Mouse (Mus musculus) right cerebral cortex, postnatal 36 days (tissue): ENCODE results near the gene Zc3h4.

Source experiments
- DNase-seq, 2 experiments: peaks; one replicate each; pipeline ENCODE4 v3.0.0; 2022; ENCODE audit warnings: low spot score in 2 of 2, mixed read lengths in 1 of 2

The Zc3h4 gene

DNA sequence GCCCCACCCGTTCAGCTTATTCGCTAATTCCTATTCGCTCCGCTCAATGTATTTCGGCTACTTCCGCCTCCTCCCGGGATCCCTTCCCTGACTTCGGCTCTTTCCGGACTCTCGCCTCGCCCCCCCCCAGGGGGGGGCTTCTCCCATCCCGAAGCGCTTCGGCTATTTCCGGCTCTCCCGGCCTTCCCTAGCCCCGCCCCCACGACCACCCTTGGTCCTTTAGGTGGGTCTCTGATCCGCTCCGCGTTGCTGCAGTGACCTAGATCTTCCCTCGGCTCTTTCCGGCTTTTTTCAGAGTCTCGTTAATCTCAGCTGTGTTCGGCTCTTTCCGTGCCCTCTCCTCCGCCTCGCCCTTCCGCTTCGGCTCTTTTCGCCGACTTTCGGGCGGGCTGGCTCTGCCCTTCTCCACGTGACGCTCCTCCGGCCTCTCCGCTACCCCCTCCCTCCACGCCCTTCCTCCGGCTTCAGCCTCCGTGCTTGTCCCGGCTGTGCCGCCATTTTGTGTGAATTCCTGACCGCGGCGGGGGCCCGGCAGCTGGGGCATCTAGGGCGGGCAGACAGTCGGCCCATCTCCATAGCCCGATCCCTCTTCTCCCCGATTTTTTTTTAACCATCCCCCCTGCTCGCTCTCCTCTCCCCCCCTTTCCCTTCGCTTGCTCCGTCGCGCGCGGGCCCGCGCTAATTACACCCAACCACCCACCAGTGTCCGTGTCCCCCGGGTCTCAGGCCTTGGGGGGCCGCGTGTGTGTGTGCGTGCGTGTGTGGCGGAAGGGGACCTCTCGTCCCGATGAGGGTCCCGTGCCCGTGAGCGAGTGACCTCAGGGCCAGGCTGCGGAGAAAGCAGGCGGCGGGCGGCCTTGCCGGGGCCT is 656 bp upstream of the Zc3h4 start:
- peak; percentile 97 to 98 for DNase-seq

DNA sequence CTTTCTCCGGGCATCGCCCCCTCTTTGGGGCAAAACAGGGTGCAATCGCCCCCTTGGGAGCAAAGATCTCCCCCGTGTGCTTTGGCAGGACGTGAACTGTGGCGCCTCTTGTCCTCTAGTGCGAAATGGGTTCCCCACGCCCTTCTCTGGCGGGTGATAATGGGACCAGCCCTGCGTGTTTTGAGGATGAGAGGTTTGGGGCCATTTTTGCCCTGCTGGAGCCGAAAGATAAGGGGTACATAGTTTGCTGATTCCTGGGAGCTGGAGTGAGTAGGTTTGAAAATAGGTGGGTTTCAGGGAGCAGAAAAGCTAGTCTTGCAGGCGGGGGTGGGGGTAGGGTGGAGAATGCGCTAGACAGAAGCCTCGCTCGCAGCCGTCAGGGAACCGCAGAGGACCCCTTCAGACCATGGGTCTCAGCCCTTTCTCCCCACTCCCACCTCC is 1.3 kb downstream of the Zc3h4 start:
- no peak for DNase-seq

DNA sequence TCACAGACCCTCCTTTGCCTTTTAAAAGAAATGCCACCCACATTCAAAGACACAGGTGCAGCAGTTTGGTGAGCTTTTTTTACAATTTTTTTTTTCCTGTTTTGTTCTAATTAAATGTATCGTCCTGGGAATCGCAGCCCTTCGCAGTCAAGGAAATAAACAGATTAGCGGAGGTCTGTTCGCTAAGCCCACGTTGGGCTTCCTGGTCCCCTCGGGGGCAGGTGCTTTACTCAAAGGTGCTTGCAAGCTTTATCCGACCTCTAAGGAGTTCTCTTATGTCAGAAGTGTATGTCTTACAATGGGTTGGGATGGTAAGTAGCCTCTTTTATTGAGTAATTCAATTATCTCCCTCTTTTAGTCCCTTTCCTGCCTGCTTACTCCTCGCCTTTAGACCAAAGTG is 1.7 kb downstream of the Zc3h4 start:
- DNase-seq, result no peak

DNA sequence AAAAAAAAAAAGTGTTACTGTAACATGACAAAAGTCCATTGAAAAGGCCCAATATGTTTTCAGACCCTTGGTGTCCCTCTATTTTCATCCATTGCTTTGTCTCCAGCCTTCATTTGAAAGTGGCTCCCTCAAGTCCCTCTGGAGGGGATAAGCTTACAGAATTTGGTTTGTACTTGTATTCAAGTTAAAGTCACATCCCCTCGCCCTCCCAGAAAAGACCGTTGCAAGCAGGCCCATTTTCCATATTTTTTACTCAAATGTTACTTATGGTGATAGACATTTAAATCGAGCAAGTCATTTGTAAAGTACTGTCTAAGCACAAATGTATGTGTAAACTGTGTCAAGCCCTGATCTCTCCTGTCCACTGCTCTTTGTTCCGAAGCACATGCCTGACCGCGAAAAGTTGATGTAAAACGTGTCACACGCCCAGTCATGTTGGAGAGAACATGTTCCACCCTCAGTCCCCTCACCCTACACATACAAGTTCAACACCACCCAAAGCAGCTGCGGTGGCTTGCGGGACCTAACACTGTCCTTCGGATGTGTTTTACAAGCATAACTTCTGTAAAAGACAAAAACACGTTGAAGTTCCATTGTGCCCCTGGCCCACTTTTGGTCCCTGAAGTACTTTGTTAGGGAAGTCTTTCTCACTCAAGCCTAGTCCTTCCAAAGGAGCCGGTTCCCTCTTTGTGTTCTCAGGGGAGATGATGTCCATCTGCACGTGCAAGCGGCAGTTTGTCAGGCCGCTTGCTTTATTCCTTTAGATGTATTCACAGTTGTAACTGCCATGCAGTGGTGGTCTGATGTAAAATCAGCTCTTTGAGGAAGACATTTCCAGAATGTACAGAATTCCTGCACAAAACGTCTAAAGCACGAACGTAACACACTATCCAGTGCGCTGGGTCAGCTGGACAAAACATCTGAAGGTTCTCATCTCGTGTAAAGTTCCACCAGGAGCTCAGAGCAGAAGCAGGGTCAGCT is 2.5 kb downstream of the Zc3h4 start:
- no peak for DNase-seq

DNA sequence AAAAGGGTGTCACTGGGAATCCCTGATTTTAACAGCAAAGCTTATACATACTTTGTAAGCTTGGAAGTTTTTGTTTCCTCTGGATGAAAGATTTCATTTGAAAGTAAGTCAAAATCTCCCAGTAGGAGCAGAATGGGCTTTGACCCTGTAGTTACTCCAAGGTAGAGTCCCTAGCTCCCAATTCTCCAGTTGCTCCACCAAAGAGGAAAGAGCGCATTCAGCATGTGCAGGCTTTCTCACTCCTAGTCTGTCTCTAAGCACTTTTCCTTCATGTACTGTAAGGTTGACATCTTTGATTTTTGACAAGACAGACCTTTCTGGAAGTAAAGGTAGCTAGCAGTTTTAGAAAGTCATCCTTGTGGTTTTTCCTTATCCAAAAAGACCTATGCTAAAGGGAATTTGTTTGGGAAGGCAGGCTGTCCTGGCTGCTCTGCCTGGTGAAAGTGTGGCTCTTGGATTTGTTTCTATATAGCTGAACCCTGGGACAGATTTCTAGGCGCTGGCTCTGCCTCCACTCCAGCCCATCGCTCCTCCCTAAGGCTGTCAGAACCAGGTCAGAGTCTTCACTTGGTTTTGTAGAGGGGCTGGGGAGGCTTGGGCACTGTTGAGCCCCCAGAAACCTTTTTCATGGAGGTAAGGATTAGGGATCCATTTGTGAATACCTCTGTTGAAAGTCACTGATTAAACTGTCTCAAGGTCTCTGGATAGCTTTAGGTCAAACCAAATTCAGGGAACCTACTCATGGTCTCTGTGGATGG is 3.8 kb downstream of the Zc3h4 start:
- DNase-seq, result no peak

DNA sequence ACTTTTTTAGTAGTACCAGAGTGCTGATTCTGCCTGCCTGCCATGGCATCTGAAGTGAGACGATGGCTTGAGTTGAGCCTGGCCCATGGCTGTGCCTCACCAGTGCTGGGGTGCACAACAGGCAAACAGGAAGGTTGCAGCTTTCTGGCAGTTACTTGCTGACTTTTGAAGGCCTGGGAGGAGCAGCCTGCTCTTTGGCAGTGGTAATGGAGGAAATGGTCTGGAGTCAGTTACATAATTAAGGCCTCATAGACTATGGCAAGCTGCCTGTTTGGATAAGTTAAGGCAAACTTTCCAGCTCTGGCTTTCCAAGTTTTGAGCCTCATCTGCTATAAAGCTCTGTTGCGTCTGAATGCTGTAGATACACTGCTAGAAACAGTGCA is 4.4 kb downstream of the Zc3h4 start:
- no peak for DNase-seq

DNA sequence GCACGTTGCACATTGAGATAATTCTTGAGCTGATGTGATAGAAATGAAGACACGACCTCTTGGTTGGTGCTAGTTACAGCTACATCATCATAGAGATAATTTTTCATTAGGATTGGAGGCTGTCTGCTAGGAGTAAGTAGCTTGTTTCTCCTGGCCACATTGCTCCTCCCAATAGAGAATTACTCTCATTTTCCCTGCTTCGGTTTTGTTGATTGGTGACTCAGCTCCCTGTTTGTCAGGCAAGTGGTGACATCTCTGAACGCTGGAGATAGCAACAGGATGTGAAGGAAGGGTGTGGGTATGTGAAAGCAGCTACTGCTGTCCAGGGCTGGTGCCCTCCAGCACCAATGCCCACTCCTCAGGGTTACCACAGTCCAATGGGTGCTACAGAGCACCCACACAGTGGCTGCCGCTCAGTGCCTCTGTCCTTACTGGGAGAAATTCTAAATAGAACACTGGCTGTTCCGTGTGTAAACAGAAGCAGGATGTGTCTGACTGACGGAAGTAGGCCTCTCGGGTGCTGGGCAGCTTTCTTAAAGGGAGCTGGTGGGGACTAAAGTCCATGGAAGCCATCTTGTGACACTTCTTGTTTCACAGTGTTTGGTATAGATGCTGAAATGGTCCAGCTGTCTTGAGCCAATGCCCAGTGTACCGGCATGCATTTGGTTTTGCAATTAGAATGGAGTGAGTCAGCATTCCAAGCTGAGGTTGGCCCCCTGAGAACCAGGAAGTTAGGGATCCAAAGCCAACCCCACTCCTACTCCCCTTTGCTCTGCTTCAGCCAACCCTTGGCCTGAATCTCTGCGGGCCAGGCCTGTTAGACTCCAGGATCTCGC is 5.0 kb downstream of the Zc3h4 start:
- DNase-seq, result no peak

DNA sequence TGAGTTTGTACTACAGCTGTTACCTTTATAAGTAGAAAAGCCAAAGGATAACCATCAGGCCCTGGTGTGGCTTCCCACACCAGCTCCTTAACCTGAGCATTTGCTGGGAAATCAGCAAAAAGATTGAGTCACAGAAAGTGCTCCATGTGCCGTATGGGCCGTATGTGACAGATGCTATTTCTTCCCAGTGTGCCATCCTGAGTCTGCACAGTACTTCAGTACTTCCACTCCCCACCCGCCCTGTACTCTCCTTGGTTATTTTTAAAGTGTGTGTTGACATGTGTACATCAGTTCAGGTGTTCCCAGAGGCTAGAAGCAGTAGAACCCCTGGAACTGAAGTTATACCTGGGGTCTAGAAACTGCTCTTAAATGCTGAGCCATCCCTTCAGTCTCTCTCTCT is 6.3 kb downstream of the Zc3h4 start:
- no peak for DNase-seq

DNA sequence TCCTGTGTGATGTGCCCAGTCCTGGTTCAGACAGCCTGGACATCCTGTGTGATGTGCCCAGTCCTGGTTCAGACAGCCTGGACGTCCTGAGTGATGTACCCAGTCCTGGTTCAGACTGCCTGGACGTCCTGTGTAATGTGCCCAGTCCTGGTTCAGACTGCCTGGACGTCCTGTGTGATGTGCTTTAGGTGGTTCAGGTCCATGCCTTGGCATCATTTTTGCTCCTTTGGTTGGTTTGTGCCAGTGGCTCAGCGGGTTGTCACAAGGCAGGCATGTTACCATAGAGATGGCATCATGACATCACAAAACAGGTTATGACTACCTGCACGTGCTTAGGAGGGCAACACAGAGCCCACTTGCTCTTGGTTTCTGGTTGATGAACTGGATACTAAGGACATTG is 10.4 kb downstream of the Zc3h4 start:
- DNase-seq, result no peak

DNA sequence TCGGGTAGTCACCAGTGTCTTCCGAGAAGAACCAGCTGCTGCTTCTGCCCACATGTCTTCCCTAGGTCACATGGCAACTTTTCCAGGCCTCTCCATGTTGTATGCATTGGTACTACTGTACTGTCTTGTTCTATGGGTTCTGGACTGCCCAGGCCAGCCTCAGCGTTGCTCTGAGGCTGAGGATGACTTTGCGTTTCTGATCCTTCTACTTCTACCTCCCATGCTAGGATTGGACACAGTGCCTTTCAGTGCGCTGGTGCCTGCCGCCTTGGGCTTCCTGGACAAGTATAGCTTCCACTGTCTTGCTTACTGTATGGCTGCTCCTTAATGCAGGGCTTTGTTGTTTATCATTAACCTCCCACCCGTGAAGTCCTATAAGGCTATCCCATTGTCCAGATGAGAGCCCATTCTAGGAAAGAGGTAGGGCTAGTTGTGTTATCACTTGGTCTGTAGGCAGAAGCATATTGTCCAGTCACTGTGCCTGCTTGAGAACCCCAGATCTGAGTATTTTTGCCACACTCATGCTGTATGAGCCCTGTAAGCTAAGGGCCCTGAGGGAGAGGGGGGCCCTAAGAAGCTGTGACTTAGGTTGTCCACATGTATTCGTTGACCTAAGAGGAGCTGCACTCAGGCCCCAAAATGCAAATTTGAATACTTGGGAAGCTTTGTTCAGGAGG is 11.6 kb downstream of the Zc3h4 start:
- no peak for DNase-seq

DNA sequence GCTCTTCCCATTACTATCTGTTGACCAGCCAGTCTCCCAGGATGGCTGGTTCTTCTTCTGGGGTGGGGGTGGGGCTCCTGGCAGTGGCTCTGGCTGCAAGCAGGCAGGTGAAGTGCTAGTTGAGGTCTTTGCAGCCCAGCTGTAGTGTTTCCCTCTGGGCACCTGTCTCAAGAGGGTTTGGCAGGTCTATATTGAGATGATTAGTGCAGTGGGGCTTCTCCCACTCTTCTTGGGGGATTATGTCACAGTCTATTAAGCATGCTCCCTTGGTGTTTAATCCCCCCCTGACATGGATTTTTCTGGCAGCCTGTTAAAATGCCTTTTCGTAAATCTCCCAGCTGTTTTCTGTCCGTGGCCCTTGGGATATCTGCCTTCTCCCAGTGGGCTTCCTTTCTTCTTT is 12.2 kb downstream of the Zc3h4 start:
- DNase-seq, result no peak

DNA sequence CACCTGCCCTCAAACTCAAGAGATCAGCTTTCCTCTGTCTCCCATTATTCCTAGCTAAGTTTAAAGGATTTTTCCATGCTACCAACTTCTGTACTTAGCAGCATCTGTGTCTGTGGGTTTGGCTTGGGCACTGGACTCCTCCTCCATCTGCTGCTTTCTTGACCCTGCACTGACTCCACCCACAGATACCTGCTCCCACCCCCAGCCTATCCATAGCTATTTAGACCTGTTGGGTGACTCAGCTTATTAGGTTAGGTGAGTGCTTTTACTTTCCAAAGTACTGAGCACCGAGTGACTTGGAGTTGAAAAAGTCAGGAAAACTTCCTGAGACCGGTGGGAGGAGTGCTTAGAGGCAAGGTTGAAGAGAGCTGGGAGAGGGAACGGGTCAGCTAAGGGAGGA is 14.7 kb downstream of the Zc3h4 start:
- no peak for DNase-seq

DNA sequence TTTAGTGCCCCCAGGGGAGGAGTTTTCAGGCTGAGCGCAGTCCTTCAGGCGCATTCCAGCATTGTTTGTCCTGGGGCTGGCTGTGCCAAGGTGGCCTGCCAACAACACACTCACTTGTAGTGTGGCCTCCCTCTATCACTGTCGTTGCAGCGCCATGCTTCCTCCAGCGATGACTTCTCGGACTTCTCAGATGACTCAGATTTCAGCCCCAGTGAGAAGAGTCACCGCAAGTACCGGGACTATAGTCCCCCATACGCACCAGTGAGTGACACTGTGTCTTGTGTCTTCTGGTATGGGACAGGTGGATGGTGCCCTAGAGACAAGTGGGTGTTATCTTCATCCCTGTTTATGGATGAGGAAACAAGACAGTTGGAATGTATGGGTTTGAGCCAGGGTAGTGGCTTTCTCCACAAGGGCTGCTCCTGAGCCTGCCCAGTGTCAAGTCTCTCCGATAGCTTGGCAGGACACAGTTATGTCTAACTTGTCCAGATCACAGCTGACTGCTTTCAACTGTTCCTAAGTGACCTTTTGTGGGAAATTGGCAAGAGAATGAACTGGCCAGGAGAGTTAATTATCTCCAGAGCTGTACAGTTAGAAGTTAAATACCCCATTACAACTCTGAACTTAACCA is 16.5 kb downstream of the Zc3h4 start:
- DNase-seq, result no peak

DNA sequence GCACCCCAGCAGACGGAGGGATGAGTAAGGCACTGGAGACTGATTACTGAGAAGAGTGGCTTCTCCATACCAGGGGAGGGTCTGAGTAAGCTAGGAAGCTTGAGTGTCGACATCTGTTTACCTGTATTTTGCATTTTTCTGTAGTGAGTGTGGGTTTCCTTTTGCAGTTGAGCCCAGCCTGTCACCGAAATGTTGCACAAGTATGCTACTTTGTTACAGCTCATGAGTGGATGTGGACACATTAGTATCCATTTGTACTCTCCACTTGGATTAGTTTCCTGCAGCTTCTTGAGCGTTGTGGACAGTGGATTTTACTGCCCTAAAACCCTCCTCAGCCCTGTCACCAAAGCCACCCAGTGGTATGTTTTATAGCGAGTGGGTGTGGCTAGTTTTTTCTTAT is 18.0 kb downstream of the Zc3h4 start:
- DNase-seq, result no peak

DNA sequence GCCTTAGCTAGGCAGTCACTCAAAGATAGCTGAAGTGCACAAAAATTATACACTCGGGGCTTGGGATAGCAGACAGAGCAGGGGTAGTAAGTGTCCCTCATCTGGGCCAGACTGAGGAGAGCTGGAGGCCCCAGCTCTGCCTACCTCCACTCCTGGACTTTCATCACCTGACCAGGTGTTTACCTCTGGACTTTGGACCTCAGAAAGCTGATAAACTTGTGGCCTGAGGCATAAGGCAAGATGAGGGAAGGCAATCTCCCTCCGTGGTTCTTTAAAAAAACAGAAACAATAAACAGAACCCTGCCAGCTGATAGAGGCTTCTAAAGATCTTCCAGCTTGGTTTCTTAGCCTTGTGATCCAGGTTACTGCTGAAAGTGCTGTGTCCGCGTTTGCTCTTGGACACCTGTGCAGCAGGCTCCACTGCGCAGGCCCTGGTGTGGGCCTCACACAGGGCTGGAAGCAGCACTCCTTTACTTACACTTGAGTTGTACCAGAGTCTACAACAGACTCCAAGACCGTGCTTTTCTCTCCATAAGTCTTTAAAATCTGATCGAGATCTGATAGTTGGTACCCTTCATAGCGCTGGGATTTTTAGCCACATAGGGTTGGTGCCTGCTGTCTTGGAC is 19.9 kb downstream of the Zc3h4 start:
- no peak for DNase-seq

DNA sequence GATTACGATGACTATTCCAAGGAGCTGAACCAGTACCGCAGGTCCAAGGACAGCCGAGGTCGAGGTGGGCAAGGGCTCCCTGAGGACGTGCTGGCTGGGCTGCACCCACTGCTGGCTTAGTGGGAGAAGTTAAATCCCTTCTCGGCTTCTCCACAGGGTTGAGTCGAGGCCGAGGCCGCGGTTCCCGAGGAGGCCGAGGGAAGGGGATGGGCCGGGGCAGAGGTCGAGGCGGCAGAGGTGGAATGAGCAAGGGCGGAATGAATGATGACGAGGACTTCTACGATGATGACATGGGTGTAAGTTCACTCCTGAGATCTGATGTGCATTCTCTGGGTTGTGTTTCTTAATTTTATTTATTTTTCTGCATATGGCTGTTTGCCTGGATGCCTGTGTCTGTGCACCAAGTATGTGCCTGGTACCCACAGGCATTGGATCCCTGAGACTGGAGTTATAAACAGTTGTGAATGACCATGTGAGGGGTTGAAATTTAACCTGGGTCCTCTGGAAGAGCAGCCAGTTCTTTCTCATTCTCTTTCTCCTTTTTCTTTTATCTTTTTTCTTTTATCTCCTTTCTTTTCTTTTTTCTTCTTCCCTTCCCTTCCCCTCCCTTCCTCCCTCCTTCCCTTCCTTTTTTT is 21.6 kb downstream of the Zc3h4 start:
- DNase-seq, result no peak

DNA sequence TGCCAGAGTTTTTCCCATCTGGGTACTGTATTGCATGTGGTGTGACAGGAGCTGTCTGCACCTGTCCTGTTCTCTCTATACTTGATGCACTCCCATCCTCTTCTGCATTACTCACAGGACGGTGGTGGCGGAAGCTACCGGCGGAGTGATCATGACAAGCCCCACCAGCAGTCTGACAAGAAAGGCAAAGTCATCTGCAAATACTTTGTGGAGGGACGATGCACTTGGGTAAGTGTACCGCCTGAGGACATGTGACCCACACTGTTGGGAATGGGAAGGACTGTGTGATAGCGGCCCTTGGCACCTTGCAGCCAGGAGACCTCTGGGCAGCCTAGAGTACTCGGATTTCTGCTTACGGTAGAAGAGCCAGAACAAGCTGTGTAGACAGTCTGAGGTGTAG is 23.0 kb downstream of the Zc3h4 start:
- no peak for DNase-seq

DNA sequence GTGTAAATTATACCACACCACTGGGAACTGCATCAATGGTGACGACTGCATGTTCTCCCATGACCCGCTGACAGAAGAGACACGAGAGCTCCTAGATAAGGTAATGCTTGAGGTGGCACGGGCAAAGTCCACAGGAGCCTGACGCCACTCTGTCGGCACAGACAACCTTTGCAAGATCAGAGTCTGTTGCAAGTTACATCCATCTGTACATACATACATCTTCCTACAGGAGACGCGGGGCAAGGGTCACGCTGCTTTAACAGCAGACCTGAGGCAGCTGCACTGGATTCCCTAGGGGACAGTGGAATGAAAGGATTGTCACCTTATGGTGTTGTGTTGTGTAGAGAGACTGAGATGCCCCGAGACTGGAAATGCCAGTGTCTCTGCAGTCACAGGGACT is 25.0 kb downstream of the Zc3h4 start:
- no peak for DNase-seq

DNA sequence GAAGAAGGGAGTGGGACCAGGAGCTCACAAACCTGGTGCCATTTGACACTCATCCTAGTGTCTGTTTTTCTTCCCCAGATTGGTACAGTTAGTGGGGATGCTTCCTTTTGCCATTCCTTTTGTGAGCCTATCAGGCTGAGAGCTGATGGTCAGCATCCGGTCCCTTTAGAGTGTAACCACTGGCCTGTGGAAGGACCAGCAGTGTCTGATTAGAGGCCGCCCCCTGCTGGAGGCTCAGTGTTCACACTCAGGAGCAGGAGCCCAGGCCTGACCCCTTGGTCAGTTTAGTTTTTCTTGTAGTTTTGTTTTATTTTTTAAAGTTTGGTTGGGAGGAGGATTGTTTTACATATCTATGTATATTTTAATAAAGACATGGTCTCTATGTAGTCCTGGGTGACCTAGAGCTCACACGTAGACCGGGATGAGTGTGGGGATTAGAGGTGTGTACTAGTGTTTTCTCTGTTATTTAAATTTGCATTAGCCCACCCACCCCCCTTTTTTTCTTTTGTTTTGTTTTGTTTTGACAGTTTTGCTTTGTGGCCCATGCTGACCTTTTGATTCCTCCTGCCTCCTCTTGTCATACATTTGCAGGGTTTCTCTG is 25.5 kb downstream of the Zc3h4 start:
- DNase-seq, result peak; percentile 42 to 46
